Mouse (Mus musculus) cerebellum, adult 2 months (tissue): Measurements from ENCODE around the gene Timm17b.
"Not testable (repeated sequence)": the region's sequence is repeated elsewhere in the genome, so short reads cannot be mapped to it uniquely, and the experiment has no call there.

Experiments
- CTCF ChIP-seq: fragments of 200-500 bp; IDR thresholded peaks from 2 replicates; pipeline ENCODE4 v1.5.1; 2011; ENCODE audit warnings: low read depth, mild to moderate bottlenecking, control low read depth, low read length, moderate library complexity, borderline replicate concordance; ENCODE audit not compliant: insufficient read depth
- POLR2A ChIP-seq: fragments of 200-500 bp; IDR thresholded peaks from 2 replicates; pipeline ENCODE4 v1.6.1; 2011; ENCODE audit warnings: low read length, control low read depth, borderline replicate concordance; ENCODE audit not compliant: insufficient read depth

- not testable (repeated sequence) for TF ChIP-seq CTCF, POLR2A
Observed at GRCm38 (mm10) chrX:7909242-7909641, 10.1 kb downstream of the Timm17b start, which contains the start of gene Gm10490.
